Mouse (Mus musculus) liver, embryonic 14.5 days (tissue): ENCODE results near the gene Dmrtc2. TPM values are rescaled to one million over a fixed set of nuclear protein-coding genes. Genes with fewer than 3 reads are reported as not detected.

Experiments used
- ATAC-seq: fragments of 200-750 bp; cut with Nextera tagmentation; 2 replicates; pipeline ENCODE4 v1.8.0; 2017; ENCODE audit warnings: moderate number of reproducible peaks, mild to moderate bottlenecking, moderate library complexity; ENCODE audit not compliant: insufficient read depth
- DNase-seq, 3 experiments: peaks; one replicate each; pipeline ENCODE4 v3.0.0-alpha.2; 2012 to 2013; ENCODE audit warnings: low read depth in 3 of 3, low spot score in 3 of 3
- H3K27ac ChIP-seq: fragments of 300-500 bp; sonication (generic); 2 replicates; pipeline ENCODE4 v1.5.1; 2014; ENCODE audit warnings: moderate library complexity, mild to moderate bottlenecking, control low read depth, inconsistent platforms
- H3K27me3 ChIP-seq: fragments of 300-500 bp; sonication (generic); 2 replicates; pipeline ENCODE4 v1.6.1; 2014; ENCODE audit warnings: mild to moderate bottlenecking, low read length, moderate library complexity; ENCODE audit not compliant: control insufficient read depth, insufficient read depth
- H3K36me3 ChIP-seq: fragments of 300-500 bp; sonication (generic); replicated peaks from 2 replicates; pipeline ENCODE4 v1.6.1; 2014; ENCODE audit warnings: low read depth; ENCODE audit not compliant: control insufficient read depth, insufficient read depth
- H3K4me1 ChIP-seq, 2 experiments: fragments of 200-500 bp in 1 of 2; fragments of 300-500 bp in 1 of 2; sonication (generic) in 1 of 2; replicated peaks; 2 replicates each; pipeline ENCODE4 v1.6.1; 2012 to 2014; ENCODE audit warnings: antibody characterized with exemption in 1 of 2, inconsistent platforms in 1 of 2, low read length in 1 of 2; ENCODE audit not compliant: control insufficient read depth in 2 of 2, insufficient read depth in 2 of 2
- H3K4me2 ChIP-seq: fragments of 300-500 bp; sonication (generic); 2 replicates; pipeline ENCODE4 v1.6.1; 2014; ENCODE audit warnings: low read depth, mild to moderate bottlenecking, control low read depth, moderate library complexity
- H3K4me3 ChIP-seq, 2 experiments: fragments of 200-500 bp in 1 of 2; fragments of 300-500 bp in 1 of 2; sonication (generic) in 1 of 2; 2 replicates each; pipeline ENCODE4 v1.5.1; 2012 to 2014; ENCODE audit warnings: low read depth in 2 of 2, low read length in 2 of 2, mild to moderate bottlenecking in 2 of 2, control low read depth in 1 of 2, inconsistent platforms in 1 of 2, moderate library complexity in 1 of 2; ENCODE audit not compliant: insufficient read depth in 1 of 2
- H3K9ac ChIP-seq: fragments of 300-500 bp; sonication (generic); replicated peaks from 2 replicates; pipeline ENCODE4 v1.6.1; 2014; ENCODE audit warnings: mild to moderate bottlenecking, control low read depth, moderate library complexity
- H3K9me3 ChIP-seq: fragments of 300-500 bp; sonication (generic); 2 replicates; pipeline ENCODE4 v1.6.1; 2016; ENCODE audit warnings: low read length, mixed read lengths; ENCODE audit not compliant: control insufficient read depth
- CTCF ChIP-seq: IDR thresholded peaks from 2 replicates; pipeline ENCODE4 v1.5.1; 2016; ENCODE audit warnings: antibody characterized with exemption, low read depth, control low read depth
- EP300 ChIP-seq: IDR thresholded peaks from 2 replicates; pipeline ENCODE4 v1.6.1; 2016; ENCODE audit warnings: antibody characterized with exemption, low read depth
- WGBS: fragments of 180-500 bp; shearing (Covaris S2); extraction: QIAGEN DNeasy Blood & Tissue Kit; methylation state at CpG from one replicate; pipeline ENCODE4 v1.1.7; 2014; ENCODE audit not compliant: insufficient replicate concordance; 5-methylcytosine and 5-hydroxymethylcytosine counted together
- polyA plus RNA-seq, 2 experiments: library from polyadenylated mRNA; depleted of rRNA in 1 of 2; stranded (reverse) in 1 of 2; unstranded in 1 of 2; fragments of >200 nt; fragmentation: Nextera tagmentation in 1 of 2; extraction: Ambion mirVana in 1 of 2; gene quantifications; 2 replicates each; pipeline versions ENCODE4 v1.2.1 to v1.2.3; 2012 to 2014

Gene Dmrtc2
- polyA plus RNA-seq, 2 experiments: not detected

GRCm38 (mm10) chr7:24864156-24864555 is 5.7 kb upstream of the Dmrtc2 start:
- Histone ChIP-seq H3K9me3 (no peaks in the 10 kb centered on the region), H3K27me3 (peaks cover 5% of the 10 kb centered on the region), H3K27ac (no peak overlapping the region), H3K4me2 (no peak overlapping the region), H3K9ac (no peak overlapping the region), H3K4me3 (no peak overlapping the region), H3K4me1 (peaks cover 14 to 16% of the 10 kb centered on the region in 2 experiments), H3K36me3 (no peaks in the 10 kb centered on the region)
- TF ChIP-seq EP300 (no peak), CTCF (no peak)
- DNase-seq: no peak
- ATAC-seq: no peak
- WGBS: 31% methylated on average over 6 of the region's 6 CpGs

- Histone ChIP-seq H3K9ac (no peak overlapping the region), H3K36me3 (no peaks in the 10 kb centered on the region), H3K4me1 (no peaks in the 10 kb centered on the region; a peak in 1 of 4 replicates), H3K4me2 (no peak overlapping the region), H3K4me3 (no peak overlapping the region), H3K27ac (no peak overlapping the region), H3K9me3 (no peaks in the 10 kb centered on the region), H3K27me3 (peaks cover 15% of the 10 kb centered on the region)
- no peak for TF ChIP-seq CTCF
- TF ChIP-seq EP300: no peak
- 60% methylated on average over 17 of the region's 17 CpGs for WGBS
- DNase-seq (no peak), ATAC-seq (no peak)
Measured at GRCm38 (mm10) chr7:24869080-24869479, 777 bp upstream of the Dmrtc2 start.

- Histone ChIP-seq H3K9me3 (no peaks in the 10 kb centered on the region), H3K27me3 (no peaks in the 10 kb centered on the region), H3K27ac (no peak overlapping the region), H3K36me3 (no peaks in the 10 kb centered on the region), H3K4me2 (no peak overlapping the region), H3K4me1 (peaks cover 0 to 2% of the 10 kb centered on the region in 2 experiments; a peak in 1 of 4 replicates), H3K4me3 (no peak overlapping the region), H3K9ac (no peak overlapping the region)
- TF ChIP-seq CTCF (no peak), EP300 (no peak)
- ATAC-seq: no peak
- WGBS: 60% methylated on average over 3 of the region's 3 CpGs
- no peak for DNase-seq
Measured at GRCm38 (mm10) chr7:24877588-24877987, 7.7 kb downstream of the Dmrtc2 start.

GRCm38 (mm10) chr7:24879620-24880019 is 9.8 kb downstream of the Dmrtc2 start:
- Histone ChIP-seq H3K36me3 (no peaks in the 10 kb centered on the region), H3K9me3 (no peaks in the 10 kb centered on the region), H3K4me2 (no peak overlapping the region), H3K27ac (no peak overlapping the region), H3K4me1 (peaks cover 3 to 5% of the 10 kb centered on the region in 2 experiments; a peak in 3 of 4 replicates), H3K4me3 (no peak overlapping the region), H3K27me3 (no peaks in the 10 kb centered on the region), H3K9ac (no peak overlapping the region)
- ATAC-seq (no peak), DNase-seq (no peak)
- WGBS: 54% methylated on average over 2 of the region's 2 CpGs
- no peak for TF ChIP-seq CTCF
- TF ChIP-seq EP300: no peak

- 83% methylated on average over 9 of the region's 9 CpGs for WGBS
- DNase-seq: no peak
- H3K4me2 ChIP-seq: no peak overlapping the region
- no peak overlapping the region for H3K9ac ChIP-seq
- peaks cover 24% of the 10 kb centered on the region for H3K36me3 ChIP-seq
- H3K27ac ChIP-seq: no peak overlapping the region
- peaks cover 7 to 22% of the 10 kb centered on the region in 2 experiments; a peak in 3 of 4 replicates for H3K4me1 ChIP-seq
- no peak for ATAC-seq
- no peaks in the 10 kb centered on the region for H3K9me3 ChIP-seq
- no peaks in the 10 kb centered on the region for H3K27me3 ChIP-seq
- H3K4me3 ChIP-seq: no peak overlapping the region
- TF ChIP-seq CTCF (no peak), EP300 (no peak)
Measured at GRCm38 (mm10) chr7:24882416-24883199, 12.8 kb downstream of the Dmrtc2 start.
